22 mouse cellular contexts compared by ENCODE assay signal in the genomic region with DNA sequence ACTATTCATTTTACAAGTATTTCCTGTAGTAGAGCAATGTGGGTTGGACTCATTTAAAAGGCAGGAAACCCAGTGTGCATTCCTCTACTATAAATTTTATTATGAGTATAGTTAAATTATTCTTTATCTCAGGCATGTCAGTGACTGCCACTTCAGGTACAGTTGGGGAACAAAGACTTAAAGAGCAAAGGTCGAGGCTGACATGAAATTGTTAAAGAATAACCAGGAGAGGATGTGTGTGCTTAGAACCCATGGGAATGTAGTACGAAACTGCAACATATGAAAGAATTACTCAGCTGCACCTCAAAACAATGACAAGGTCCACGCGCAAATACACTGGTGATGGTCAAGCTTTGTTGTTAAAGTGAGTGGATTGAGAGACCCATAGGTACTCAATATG.
"Had no signal": no experiment of that assay in that cellular context is flagged by ENCODE, and none has a peak within 500 bp of the region (broad histone marks: within the 10 kb centered on the region; RNA-seq: fewer than 3 reads in every experiment).

No protein-coding gene starts in this region.

- DNase-seq: liver, postnatal 0 days; lung, adult 2 months; lung, postnatal 14 days; lung, postnatal 36 days; midbrain, embryonic 14.5 days; right cerebral cortex, adult 18-20 months; right cerebral cortex, postnatal 25 days; right cerebral cortex, postnatal 4 days; thymus, adult 2 months; thymus, postnatal 25 days; thymus, postnatal 4 days had no signal

- H3K4me2 ChIP-seq: lung, embryonic 15.5 days; midbrain, embryonic 11.5 days; neural tube, embryonic 13.5 days; neural tube, embryonic 15.5 days; stomach, embryonic 15.5 days had no signal

- H3K9ac ChIP-seq: liver, postnatal 0 days; lung, embryonic 15.5 days; neural tube, embryonic 13.5 days; neural tube, embryonic 15.5 days; stomach, embryonic 15.5 days had no signal

- H3K36me3 ChIP-seq: lung, embryonic 15.5 days; neural tube, embryonic 13.5 days; neural tube, embryonic 15.5 days; stomach, embryonic 15.5 days had no signal

- H3K27ac ChIP-seq: lung, embryonic 15.5 days; macrophage; neural tube, embryonic 13.5 days; neural tube, embryonic 15.5 days; stomach, embryonic 15.5 days; stomach, postnatal 0 days had no signal

- H3K4me3 ChIP-seq: lung, embryonic 15.5 days; megakaryocyte, embryonic 14.5 days; myocyte; neural tube, embryonic 13.5 days; neural tube, embryonic 15.5 days; stomach, embryonic 15.5 days had no signal

- H3K27me3 ChIP-seq: lung, embryonic 15.5 days; megakaryocyte, embryonic 14.5 days; neural tube, embryonic 13.5 days; neural tube, embryonic 15.5 days; stomach, embryonic 15.5 days had no signal

- H3K4me1 ChIP-seq: lung, embryonic 15.5 days; megakaryocyte, embryonic 14.5 days; neural tube, embryonic 13.5 days; neural tube, embryonic 15.5 days; stomach, embryonic 15.5 days had no signal

- H3K9me3 ChIP-seq: lung, embryonic 15.5 days; megakaryocyte, embryonic 14.5 days; neural tube, embryonic 13.5 days; neural tube, embryonic 15.5 days; stomach, embryonic 15.5 days had no signal

- ATAC-seq: liver, postnatal 0 days; lung, postnatal 0 days; midbrain, embryonic 16.5 days had no signal
